Mouse (Mus musculus) forelimb bud, embryonic 11.5 days (tissue): Measurements from ENCODE around the gene Gm20547.
"Not testable (repeated sequence)": the region's sequence is repeated elsewhere in the genome, so short reads cannot be mapped to it uniquely, and the experiment has no call there.

Source experiments
- DNase-seq: peaks from one replicate; pipeline ENCODE4 v3.0.0-alpha.2; 2012; ENCODE audit warnings: low read depth, low spot score

Gene Gm20547

GRCm38 (mm10) chr17:34881683-34882310, at the start of gene Gm20547:
Gene Gm20547 (minus strand): TSS chr17:34882042.
- no peak for DNase-seq

GRCm38 (mm10) chr17:34931061-34931734, 49.4 kb upstream of the Gm20547 start, which contains the start of gene Neu1:
Gene Neu1 (plus strand): TSS chr17:34931253.
- peak; percentile 95 for DNase-seq

DNA sequence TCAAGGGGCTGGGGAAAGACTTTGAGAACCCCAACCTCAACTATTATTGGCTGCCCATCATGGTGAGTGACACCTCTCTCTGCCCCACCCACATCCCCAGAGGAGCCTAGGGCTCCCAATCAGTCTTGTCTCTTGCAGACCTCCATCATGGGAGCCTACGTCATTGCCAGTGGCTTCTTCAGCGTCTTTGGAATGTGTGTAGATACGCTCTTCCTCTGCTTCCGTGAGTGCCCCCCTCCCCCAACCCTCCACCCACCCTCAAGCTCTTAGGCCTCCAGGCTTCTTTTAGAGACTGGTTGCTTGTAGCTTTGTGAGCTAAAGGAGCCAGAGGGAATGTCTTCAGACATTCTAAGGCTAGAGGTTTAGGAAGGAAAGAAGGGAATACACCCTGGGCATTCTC, 47.0 kb upstream of the Gm20547 start:
- DNase-seq, result no peak

- no peak for DNase-seq
These were observed 45.6 kb upstream of the Gm20547 start for GRCm38 (mm10) chr17:34927306-34928019.

DNA sequence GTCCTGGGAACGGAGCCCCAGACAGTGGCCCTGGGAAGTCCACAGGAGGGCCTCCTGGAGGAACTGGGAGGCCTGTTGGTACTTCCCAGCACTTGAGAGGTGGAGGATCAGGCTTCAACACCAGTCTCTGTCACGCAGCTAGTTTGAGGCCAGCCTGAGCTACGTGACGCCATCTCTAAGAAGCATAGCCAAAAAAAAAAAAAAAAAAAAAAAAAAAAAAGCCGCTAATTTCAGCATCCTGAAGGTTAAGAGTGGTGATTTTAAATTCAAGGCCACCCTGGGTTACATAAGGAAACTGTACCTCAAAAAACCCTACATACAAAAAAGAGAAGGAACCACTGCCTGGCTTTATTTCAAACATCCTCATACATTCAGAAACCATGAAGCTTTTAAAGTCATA, 42.4 kb upstream of the Gm20547 start:
- no peak for DNase-seq

DNA sequence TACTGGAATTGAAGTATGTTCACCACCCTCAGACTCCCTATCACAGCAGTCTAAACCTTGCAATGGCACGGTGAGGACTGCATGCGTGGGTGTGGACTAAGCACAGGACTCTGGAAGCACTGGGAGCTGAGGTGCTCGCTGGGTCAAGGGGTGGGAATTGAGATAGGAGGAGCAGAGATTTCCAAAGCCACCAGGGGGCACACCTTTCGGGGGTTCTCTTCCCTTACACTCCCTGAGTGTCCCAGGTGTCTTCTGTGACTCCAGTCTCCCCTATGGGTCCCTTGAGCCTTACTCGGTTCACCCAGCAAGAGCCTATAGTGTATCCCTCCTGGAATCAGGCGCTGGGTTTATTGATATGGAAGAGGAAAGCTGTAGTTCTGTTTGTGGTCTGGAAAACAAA, 41.1 kb upstream of the Gm20547 start:
- no peak for DNase-seq

DNA sequence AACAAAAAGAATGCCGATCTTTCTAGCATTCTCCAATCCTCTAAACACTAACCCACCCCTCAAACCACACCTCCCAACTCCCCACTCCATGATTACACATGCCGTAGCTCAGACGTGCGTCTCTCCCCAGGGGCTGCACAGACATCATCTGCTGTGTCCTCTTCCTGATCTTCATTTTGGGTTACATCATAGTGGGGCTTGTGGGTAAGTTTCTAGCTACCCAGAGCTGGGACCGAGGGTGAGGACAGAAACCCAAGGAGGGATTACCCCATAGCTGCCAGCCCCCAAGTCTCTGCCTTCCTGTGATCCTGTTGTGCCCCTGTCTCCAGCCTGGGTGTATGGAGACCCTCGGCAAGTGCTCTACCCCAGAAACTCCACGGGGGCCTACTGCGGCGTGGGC, 35.3 kb upstream of the Gm20547 start:
- no peak for DNase-seq

DNA sequence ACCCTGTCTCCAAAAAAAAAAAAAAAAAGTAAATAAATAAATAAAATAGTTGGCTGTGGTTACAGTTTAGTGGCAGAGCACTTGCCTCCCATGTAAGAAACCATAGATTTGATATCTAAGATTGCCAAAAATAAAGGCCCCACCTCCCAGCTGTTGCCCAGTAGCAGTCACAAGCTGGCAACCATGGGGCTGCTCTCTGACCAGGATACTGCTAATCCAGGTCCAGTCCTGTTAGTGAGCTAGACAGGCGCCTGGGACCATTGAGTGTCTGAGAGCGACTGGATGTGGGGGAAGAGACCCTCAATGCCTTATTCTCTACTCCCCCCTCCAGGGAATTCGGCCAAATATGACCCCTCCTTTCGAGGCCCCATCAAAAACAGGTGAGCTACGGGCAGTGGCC, 34.5 kb upstream of the Gm20547 start:
- DNase-seq, result no peak

DNA sequence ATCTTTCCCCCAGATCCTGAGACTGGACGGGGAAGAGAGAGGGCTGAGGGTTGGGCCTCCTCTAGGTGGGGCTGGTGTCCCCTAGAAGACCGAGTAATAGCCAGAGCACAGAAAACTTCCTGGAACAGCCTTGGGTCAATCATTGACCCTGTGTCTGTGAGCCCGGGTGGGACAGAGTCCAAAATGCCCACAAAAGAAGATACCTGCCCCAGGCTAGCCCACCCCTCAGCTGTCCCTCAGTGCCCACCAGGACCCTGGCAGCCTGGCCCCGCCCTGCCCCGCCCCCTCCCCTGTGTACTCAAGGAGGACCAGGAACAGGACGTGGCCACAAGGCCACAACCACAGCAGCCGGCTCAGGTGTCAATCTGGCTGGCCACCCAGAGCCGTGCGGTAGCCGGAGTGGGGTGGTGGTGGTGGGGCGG, 33.6 kb upstream of the Gm20547 start:
- DNase-seq, result no peak

DNA sequence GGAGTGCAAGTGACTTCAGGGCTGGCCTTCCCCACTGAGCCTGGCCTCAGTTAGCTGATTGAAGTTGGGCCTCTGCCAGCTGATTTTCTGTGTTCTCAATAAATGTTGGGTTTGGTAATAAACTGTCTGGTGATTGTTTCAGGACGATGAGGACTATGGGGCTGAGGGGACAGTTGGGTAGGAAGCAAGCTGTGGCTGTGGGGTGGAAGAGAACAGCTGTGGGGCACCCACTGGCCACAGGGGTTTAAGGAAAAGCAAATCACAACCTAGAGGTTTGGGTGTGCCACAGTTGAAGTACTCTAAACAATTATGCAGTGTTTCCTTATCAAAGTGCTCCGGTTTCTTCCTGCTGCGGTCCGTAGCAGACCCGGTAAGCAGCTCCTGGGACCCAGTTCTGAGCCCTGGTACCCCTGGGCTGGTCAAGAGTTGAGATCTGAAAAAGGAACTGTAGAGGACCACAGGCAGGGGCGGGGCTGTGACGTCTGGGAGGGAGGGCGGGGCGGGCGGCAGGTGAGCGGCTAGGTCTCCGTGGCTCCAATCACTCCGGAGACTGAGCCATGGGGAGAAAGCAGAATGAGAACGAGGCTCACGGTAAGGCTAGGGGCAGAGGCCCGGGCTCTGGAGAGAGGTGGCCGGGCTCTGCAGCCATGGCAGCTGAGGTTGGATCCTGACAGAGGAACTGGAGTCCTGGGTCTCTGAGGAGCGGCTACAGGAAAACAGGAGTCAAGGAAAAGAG, 32.3 kb upstream of the Gm20547 start, which contains the start of gene Slc44a4:
Slc44a4 (plus strand) TSS at position 537 of the 736 bp plus-strand sequence.
- DNase-seq, result no peak

GRCm38 (mm10) chr17:34911945-34912351, 30.1 kb upstream of the Gm20547 start:
- DNase-seq, result peak; percentile 76

DNA sequence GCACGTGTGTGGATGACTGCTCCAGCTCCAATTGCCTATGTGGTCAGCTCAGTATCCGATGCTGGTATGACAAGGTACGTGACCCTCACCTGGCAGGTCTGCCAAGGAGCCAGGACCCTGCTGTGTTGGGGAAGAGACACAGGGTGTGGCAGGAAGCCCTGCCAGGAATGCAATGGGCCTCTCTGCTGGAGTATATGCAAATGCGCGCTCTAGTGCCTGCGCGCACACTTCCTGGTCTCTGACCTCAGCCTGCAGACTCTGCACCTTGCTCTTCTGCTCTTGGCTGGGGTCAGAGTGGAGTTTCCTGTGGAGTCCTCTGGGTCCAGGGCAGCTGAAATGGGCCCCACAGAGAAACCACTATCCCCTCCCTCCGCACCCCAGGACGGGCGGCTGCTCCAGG, 29.1 kb upstream of the Gm20547 start:
- DNase-seq, result no peak

- no peak for DNase-seq
These were observed 21.1 kb upstream of the Gm20547 start for GRCm38 (mm10) chr17:34902895-34903294.

DNA sequence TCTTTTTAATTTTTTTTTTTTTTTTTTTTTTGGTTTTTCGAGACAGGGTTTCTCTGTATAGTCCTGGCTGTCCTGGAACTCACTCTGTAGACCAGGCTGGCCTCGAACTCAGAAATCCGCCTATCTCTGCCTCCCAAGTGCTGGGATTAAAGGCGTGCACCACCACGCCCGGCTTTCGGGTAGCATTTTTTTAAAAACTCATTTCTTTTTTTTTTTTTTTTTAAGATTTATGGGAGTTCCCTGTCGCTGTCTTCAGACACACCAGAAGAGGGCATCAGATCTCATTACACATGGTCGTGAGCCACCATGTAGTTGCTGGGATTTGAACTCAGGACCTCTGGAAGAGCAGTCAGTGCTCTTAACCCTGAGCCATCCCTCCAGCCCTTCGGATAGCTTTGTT, 20.1 kb upstream of the Gm20547 start:
- DNase-seq, result not testable (repeated sequence)

- not testable (repeated sequence) for DNase-seq
These were observed 19.0 kb upstream of the Gm20547 start for GRCm38 (mm10) chr17:34900826-34901225.

DNA sequence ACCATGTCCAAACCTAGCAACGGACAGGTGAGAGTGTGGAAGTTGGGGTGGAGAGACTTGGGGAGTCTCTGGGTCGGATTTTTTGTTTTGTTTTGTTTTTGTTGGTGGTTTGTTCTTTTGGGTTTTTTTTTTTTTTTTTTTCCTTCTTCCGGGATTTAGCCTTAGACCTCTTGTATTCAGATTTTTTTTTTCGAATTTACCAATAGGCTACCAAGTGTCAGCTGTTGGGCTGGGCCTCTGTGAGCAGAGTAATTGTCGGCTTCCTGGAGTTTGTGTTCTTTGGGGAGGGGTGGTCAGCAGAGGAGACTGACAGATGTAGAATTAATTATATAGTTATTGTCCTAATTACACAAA, 18.0 kb upstream of the Gm20547 start:
- DNase-seq, result no peak

DNA sequence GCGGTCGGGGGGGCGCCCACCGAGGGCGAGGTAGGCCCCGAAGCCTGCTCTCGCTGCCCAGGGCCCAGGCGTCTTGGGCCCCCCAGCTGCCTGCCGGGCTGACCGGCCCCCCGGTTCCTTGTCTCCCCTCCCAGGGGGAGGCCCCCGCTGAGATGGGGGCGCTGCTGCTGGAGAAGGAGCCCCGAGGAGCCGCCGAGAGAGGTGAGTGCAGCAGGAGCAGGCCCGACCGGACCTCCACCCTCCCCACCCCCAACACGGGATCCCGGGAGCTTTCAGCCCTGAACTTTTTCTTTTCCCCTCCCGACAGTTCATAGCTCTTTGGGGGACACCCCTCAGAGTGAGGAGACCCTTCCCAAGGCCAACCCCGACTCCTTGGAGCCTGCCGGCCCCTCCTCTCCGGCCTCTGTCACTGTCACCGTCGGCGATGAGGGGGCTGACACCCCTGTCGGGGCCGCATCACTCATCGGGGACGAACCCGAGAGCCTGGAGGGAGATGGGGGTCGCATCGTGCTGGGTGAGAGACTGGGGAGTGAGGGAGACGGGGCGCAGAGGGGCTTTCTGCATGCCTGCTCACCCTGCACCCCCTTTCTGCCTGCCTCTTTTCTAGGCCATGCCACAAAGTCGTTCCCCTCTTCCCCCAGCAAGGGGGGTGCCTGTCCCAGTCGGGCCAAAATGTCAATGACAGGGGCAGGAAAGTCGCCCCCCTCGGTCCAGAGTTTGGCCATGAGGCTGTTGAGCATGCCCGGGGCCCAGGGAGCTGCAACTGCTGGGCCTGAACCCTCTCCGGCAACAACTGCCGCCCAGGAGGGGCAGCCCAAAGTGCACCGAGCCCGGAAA, 17.4 kb upstream of the Gm20547 start:
- DNase-seq, result no peak

- DNase-seq, result no peak
These were observed 16.8 kb upstream of the Gm20547 start for GRCm38 (mm10) chr17:34898706-34899052.

DNA sequence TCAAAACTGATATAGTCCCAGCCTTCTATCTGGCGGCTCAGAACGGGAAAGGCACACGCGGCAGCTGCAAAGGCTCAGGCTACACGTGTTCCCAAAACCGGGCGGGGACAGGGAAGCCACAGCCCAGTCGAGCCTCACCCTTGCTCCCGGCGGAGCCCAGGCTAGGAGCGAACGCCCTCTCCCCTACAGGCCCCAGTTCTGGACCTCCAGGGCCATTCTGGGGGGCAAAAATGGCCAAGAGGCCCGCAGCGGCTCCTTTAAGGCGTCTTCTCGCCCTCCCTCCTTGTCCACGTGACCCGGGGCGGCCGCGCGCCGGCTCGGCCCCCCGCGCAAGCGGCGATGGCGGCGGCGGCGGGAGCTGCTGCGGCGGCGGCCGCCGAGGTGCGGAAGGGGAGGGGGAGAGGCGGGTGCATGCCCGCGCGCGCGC, 16.3 kb upstream of the Gm20547 start, which contains the start of the genes C2 and Ehmt2:
C2 (minus strand) TSS at position 106 of the 427 bp plus-strand sequence.
Ehmt2 (plus strand) TSS at position 310 of the 427 bp plus-strand sequence.
- DNase-seq, result peak; percentile 73

DNA sequence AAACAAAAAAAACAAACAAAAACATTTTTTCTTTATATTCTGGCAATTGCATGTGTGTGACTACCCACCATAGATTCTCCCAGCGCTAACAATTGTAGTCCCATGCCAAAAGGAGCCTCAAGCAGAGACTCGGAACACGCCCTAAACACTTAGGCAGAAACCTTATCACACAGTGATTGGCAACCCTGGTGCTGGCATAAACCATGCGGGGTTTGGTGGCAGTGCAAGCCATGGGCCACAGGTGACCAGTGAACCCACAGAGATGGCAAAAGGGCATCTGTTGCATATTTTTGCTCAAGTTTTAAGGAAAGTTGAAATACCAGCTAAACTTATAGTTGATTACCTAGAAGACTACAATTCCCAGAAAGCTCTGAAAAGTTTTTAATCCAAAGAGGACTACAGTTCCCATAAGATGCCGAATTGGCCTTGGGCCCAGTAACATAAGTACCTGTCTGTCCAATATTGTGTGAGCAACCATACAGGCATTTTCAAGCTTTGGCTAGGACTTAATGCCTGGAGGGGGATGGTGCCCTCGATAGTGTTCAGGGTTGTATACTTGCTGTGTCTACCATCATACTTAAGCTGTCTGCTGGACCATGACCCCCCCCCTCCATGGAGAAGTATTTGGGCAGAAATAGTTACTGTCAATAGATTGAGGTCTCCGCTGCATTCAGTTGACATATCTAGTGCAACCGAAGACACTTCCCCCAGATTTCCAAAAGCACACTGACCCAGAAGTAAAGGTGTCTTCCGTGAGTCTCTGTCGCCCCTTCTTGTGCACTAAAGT, 15.7 kb upstream of the Gm20547 start:
- DNase-seq, result no peak
